Mouse (Mus musculus) right cerebral cortex, postnatal 36 days (tissue): ENCODE data around the gene Tnnt1.

Source experiments
- DNase-seq, 2 experiments: peaks; one replicate each; pipeline ENCODE4 v3.0.0; 2022; ENCODE audit warnings: low spot score in 2 of 2, mixed read lengths in 1 of 2

Tnnt1 gene

GRCm38 (mm10) chr7:4497271-4497903 lies 18.8 kb downstream of the Tnnt1 start:
- DNase-seq = no peak

GRCm38 (mm10) chr7:4496468-4496867 lies 19.7 kb downstream of the Tnnt1 start:
- DNase-seq = no peak

GRCm38 (mm10) chr7:4493991-4494390 lies 22.2 kb downstream of the Tnnt1 start:
- DNase-seq = no peak

GRCm38 (mm10) chr7:4492284-4493224 lies 23.6 kb downstream of the Tnnt1 start:
- no peak for DNase-seq

GRCm38 (mm10) chr7:4491308-4491707 lies 24.9 kb downstream of the Tnnt1 start:
- no peak for DNase-seq

GRCm38 (mm10) chr7:4482281-4482680 lies 33.9 kb downstream of the Tnnt1 start:
- DNase-seq = no peak

GRCm38 (mm10) chr7:4479674-4480073 lies 36.5 kb downstream of the Tnnt1 start:
- DNase-seq = no peak

GRCm38 (mm10) chr7:4478796-4479291 lies 37.3 kb downstream of the Tnnt1 start:
- DNase-seq = no peak

- peak in 1 of 2 experiments; percentile 69 for DNase-seq
Measured at GRCm38 (mm10) chr7:4478021-4478795, 38.0 kb downstream of the Tnnt1 start.

- DNase-seq = no peak
Measured at GRCm38 (mm10) chr7:4473940-4474339, 42.2 kb downstream of the Tnnt1 start.

- peak; percentile 82 for DNase-seq
Measured at GRCm38 (mm10) chr7:4471179-4471555, 45.0 kb downstream of the Tnnt1 start.

GRCm38 (mm10) chr7:4470275-4471178 lies 45.7 kb downstream of the Tnnt1 start:
- peak in 1 of 2 experiments; percentile 52 for DNase-seq

GRCm38 (mm10) chr7:4467801-4468200 lies 48.4 kb downstream of the Tnnt1 start:
- DNase-seq = no peak

GRCm38 (mm10) chr7:4464194-4464824 lies 51.9 kb downstream of the Tnnt1 start:
- DNase-seq = no peak

- DNase-seq = no peak
Measured at GRCm38 (mm10) chr7:4460576-4461434, 55.4 kb downstream of the Tnnt1 start, which contains the start of gene Eps8l1. TSS of gene Eps8l1 (plus strand) at chr7:4460674.
